Mouse (Mus musculus): ENCODE measurements around the gene St6galnac3. TPM values are rescaled to one million over a fixed set of nuclear protein-coding genes. Genes with fewer than 3 reads are reported as not detected.

St6galnac3 gene
- polyA plus RNA-seq, 1 experiment from 2014 or later, result 0.07 TPM

DNA sequence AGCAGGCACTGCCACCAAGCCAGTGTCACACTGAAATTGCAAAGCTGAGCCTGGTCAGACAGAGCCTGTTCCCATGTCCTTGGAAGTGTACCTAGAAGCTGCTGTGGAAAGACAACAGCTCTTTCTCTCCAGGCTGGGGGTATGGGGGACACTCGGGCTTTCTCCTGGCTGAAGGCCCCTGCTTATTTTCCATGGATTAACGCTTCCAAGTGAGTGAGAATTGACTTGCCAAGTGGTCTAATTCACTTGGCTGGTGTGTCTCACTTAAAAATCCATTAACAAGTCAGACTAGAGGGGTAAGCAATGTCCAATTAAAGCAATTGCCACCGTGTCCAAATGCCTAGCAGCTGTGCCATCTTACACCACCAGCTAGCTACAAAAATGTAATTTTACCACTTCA is 140.1 kb downstream of the St6galnac3 start:
- Histone ChIP-seq H3K79me2 (ENCODE audit: inconsistent target) (no peaks in the 10 kb centered on the region), H3K27ac (no peak overlapping the region), H3K36me3 (ENCODE audit: inconsistent target) (no peaks in the 10 kb centered on the region), H3K4me3 (ENCODE audit: inconsistent target) (no peak overlapping the region)
- WGBS (ENCODE audit: missing documents), result 84% methylated on average over 3 of the region's 3 CpGs

DNA sequence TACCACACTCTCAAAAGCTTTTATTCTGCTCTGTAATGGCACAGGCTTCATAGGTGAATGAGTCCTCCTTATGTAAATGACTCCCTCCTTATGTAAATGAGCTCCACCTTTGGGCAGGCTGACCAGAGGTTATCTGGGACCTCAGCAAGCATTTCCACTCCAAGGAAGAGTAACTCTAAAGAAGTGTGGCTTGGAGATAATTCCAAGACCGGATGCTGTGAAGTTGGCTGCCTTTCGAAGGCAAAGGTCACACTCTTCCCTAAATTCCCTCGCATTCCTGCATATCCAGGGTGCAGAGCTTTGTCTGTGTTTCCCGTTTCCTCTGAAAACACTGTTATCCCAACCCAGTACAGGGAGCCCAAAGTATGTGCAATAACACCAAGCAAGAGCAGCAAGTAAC is 142.9 kb downstream of the St6galnac3 start:
- Histone ChIP-seq H3K27ac (no peak overlapping the region), H3K79me2 (ENCODE audit: inconsistent target) (no peaks in the 10 kb centered on the region), H3K4me3 (ENCODE audit: inconsistent target) (no peak overlapping the region), H3K36me3 (ENCODE audit: inconsistent target) (no peaks in the 10 kb centered on the region)
- 96% methylated on average over 4 of the region's 4 CpGs for WGBS (ENCODE audit: missing documents)

DNA sequence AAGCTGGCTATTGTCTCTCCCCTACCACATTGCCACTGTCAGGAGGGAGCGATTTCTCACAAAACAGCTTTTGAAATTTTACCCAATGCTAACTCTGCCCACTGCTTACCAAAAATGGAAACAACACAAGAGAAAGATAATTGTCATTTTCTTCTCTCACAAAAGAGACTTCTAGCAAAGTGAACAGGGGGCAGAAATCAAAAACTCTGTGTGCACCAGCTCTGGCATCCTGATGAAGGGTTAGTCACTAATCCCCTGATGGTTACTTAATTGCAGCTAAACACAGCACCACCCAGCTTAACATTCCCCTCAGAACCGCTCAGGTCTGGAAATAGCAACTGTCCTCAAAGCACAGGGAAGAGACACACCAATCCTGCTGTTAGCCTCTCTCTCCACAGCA is 144.3 kb downstream of the St6galnac3 start:
- Histone ChIP-seq H3K27ac (no peak overlapping the region), H3K4me3 (ENCODE audit: inconsistent target) (no peak overlapping the region)
- 95% methylated on average over 2 of the region's 2 CpGs for WGBS (ENCODE audit: missing documents)

DNA sequence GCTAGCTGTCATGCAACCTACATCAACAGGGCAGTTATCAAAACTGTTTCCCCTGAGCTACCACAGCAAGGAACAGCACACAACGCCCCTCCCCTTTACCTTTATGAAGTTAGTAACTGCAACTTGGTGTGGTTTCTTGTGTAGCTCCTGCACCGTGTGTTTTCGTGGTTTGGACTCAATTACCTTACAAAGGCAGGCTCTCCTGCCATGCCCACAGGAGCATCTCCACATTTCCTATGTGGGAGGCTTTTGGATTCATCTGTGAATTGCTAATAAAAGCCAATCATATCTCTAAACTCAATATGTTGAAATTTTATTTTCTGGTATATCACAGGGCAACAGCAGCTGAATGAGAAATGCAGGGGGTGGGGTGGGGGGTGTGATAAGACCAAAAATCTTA is 144.8 kb downstream of the St6galnac3 start:
- Histone ChIP-seq H3K4me3 (ENCODE audit: inconsistent target) (no peak overlapping the region), H3K79me2 (ENCODE audit: inconsistent target) (no peaks in the 10 kb centered on the region), H3K36me3 (ENCODE audit: inconsistent target) (no peaks in the 10 kb centered on the region), H3K27ac (no peak overlapping the region)
- 52% methylated on average over 3 of the region's 3 CpGs for WGBS (ENCODE audit: missing documents)

More for the DNA sequence above, 144.3 kb downstream of the St6galnac3 start:
- Histone ChIP-seq H3K79me2 (ENCODE audit: inconsistent target) (no peaks in the 10 kb centered on the region), H3K36me3 (ENCODE audit: inconsistent target) (no peaks in the 10 kb centered on the region)

DNA sequence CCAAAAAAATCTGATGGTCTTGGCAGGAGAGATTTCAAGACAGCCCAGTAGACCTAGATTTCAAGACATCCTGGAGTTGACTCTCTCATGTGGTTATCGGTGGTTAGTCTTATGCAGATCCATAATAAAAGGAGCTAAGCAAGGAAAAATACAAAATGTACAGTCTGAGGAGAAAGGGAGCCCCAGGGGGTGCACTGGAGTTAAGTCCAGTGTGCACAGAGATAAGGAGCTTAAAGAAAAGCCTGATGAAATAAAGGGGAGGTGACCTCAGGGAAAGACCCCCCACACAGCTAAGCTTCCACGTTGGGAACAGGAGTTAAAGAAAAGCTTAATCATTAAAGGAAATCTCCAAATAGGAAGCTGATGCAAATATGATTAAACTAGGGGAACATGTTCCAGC is 147.7 kb downstream of the St6galnac3 start:
- WGBS (ENCODE audit: missing documents), result 87% methylated on average over 2 of the region's 2 CpGs
- Histone ChIP-seq H3K4me3 (ENCODE audit: inconsistent target) (no peak overlapping the region), H3K79me2 (ENCODE audit: inconsistent target) (no peaks in the 10 kb centered on the region), H3K36me3 (ENCODE audit: inconsistent target) (no peaks in the 10 kb centered on the region), H3K27ac (no peak overlapping the region)

DNA sequence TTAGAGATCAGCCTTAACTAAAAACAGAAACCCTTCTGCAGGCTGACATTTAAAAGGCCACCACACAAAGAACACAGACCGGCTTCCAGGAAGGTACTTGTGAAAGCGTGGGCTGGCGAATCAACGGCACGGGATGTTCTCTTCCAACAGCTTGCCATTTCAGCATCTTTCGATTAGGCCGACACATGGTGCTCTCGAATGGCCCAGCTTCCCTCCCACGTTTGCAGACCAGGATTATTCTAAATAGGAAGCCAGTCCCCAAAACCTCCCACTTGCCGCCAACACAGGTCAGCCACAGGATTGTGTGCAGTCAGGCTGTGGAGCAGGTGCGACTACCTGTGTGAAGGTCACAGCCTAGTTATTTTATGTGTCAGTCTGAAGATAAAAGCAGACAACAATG is 153.8 kb downstream of the St6galnac3 start:
- no peak overlapping the region for H3K27ac ChIP-seq
- WGBS (ENCODE audit: missing documents), result 91% methylated on average over 11 of the region's 11 CpGs
- no peaks in the 10 kb centered on the region for H3K79me2 ChIP-seq (ENCODE audit: inconsistent target)
- no peak overlapping the region for H3K4me3 ChIP-seq (ENCODE audit: inconsistent target)
- H3K36me3 ChIP-seq (ENCODE audit: inconsistent target), result no peaks in the 10 kb centered on the region

DNA sequence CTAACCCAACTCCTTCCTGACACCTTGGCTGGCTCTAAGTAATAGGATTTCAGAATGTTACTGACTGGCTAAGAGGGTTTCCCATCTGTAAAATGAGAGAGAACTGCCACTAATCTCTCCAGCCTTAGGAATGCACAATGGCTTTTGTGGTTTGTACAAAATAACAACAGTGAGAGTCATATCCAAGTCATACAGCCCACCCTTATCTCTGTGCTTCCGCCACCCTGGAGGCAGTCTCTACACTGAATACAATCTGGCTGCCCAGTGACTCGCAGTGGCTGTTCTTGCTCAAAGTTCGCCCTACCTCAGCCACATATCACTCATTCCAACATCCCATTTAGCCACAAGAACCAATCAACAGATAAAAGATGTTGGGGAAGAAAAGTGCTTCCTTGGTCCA is 156.2 kb downstream of the St6galnac3 start:
- Histone ChIP-seq H3K36me3 (ENCODE audit: inconsistent target) (no peaks in the 10 kb centered on the region), H3K79me2 (ENCODE audit: inconsistent target) (no peaks in the 10 kb centered on the region), H3K4me3 (ENCODE audit: inconsistent target) (no peak overlapping the region), H3K27ac (no peak overlapping the region)
- 96% methylated on average over 3 of the region's 3 CpGs for WGBS (ENCODE audit: missing documents)

DNA sequence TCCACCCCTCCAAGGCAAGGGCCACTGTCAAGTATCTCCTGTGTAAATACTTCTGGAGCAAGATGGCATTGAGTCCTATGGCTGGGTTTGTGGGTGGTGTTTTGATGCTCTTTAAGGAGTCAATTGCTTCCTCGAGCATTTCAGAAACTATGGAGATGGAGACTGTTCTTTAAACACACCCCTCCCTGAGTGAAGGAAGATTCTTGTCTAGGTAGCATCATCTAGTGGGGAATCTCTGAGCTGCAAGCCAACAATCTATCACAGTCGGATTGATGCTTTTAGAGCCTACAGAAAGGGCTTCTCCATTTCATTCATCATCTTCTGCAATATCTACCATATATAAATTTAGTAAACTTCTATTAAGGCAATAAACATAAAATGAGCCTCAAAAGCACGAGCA is 157.1 kb downstream of the St6galnac3 start:
- no peaks in the 10 kb centered on the region for H3K79me2 ChIP-seq (ENCODE audit: inconsistent target)
- H3K4me3 ChIP-seq (ENCODE audit: inconsistent target), result no peak overlapping the region
- no peaks in the 10 kb centered on the region for H3K36me3 ChIP-seq (ENCODE audit: inconsistent target)
- no peak overlapping the region for H3K27ac ChIP-seq
- 85% methylated on average over 2 of the region's 3 CpGs for WGBS (ENCODE audit: missing documents)

DNA sequence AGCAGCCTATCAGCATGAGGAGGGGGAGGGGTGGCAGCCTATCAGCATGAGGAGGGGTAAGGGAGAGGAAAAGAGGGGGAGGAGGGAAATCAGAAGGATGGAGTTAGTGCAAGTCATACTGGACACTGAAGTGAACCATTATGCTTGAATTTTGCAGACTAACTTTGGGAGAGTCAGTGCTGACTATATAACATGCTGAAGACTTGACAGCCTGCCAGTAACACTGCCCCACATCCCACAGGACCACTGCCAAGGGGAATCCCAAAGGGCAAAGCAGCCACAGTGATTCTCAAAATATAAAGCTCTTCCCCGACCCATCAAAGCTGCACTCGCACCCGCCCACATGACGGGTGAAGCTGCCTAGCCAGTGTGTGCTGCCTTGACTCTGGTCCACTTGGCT is 157.5 kb downstream of the St6galnac3 start:
- Histone ChIP-seq H3K36me3 (ENCODE audit: inconsistent target) (no peaks in the 10 kb centered on the region), H3K27ac (no peak overlapping the region), H3K79me2 (ENCODE audit: inconsistent target) (no peaks in the 10 kb centered on the region), H3K4me3 (ENCODE audit: inconsistent target) (no peak overlapping the region)
- 89% methylated on average over 4 of the region's 4 CpGs for WGBS (ENCODE audit: missing documents)

DNA sequence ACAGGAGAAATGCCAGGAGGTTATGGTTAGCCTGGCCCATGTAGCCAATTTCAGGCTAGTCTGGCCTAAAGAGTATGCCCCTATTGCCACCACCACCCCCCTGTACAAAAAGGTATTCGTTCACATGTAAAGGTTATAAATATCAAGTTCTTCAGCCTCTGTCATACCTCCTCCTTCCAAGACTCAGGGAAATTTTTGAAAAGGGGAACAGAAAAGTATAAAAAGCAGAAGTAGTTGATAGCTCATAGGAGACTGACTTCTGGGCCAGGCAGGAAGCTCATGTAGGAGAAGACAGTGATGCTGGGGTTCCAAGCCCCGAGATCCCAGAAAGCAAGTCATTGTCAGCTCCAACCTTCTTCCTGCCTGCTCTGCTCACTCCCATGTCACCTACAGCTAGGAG is 158.9 kb downstream of the St6galnac3 start:
- H3K27ac ChIP-seq, result no peak overlapping the region
- no peak overlapping the region for H3K4me3 ChIP-seq (ENCODE audit: inconsistent target)
- WGBS (ENCODE audit: missing documents), result 6% methylated on average over 2 of the region's 2 CpGs
- no peaks in the 10 kb centered on the region for H3K36me3 ChIP-seq (ENCODE audit: inconsistent target)
- no peaks in the 10 kb centered on the region for H3K79me2 ChIP-seq (ENCODE audit: inconsistent target)

DNA sequence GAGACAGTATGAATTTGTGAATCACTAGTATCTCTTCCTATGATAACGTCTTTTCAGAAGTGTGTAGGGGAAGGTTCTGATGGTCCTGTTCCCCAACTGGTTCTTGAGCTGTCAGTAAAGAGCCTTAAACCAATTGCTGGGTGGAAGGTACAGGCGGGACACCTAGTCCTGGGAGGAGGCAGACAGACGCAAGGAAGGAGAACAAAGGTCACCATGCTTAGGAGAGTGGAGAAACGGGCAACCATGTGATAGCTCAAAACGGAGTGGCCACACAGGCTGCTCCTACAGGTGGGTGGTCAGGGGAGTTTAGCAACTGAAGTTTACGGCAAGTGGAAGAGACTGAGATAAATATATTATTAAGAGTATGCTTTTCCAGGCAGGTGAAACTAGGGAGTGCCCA is 164.1 kb downstream of the St6galnac3 start:
- H3K36me3 ChIP-seq (ENCODE audit: inconsistent target), result no peaks in the 10 kb centered on the region
- H3K79me2 ChIP-seq (ENCODE audit: inconsistent target), result no peaks in the 10 kb centered on the region
- 96% methylated on average over 6 of the region's 6 CpGs for WGBS (ENCODE audit: missing documents)
- H3K27ac ChIP-seq, result no peak overlapping the region
- H3K4me3 ChIP-seq (ENCODE audit: inconsistent target), result no peak overlapping the region

DNA sequence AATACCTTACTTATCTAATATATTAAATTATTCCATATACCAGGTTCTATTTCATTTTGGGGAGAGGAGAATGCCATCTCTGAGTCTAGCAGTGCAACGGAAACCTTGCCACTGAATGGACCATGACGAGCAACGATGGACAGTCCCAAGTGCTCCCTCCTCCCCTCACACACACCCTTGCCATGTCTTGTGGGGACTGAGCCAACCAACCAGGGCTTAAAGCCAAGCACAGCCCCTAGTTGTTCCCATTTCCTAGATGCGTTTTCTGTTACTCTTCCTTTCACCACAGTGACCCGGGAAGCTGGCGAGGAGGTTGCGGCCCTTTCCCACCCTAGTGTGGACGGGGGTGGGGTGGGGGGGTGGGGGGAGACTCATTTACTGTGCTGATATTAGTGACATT is 165.4 kb downstream of the St6galnac3 start:
- 90% methylated on average over 8 of the region's 8 CpGs for WGBS (ENCODE audit: missing documents)

DNA sequence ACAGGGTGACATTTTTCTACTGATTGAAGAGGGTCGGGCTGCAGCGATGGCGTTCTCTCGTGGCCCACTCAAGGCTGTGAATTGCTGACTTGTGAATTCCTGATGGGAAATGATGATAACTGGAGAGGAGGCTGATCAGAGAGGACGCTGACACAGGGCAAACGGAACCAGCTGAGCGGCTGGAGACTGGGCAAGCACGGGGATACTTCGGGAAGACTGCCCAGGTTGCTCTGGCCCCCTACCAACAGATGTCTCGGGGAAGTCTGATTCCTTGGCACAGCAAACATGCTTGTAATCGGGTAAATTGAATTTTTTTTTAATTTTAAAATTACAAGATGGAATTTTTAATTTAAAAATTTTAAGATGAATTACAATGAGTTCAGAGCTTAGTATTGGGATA is 168.4 kb downstream of the St6galnac3 start:
- Histone ChIP-seq H3K36me3 (ENCODE audit: inconsistent target) (no peaks in the 10 kb centered on the region), H3K27ac (no peak overlapping the region), H3K4me3 (ENCODE audit: inconsistent target) (no peak overlapping the region), H3K79me2 (ENCODE audit: inconsistent target) (no peaks in the 10 kb centered on the region)
- 93% methylated on average over 11 of the region's 11 CpGs for whole genome bisulfite sequencing (ENCODE audit: missing documents)

More for the DNA sequence above, 165.4 kb downstream of the St6galnac3 start:
- H3K79me2 ChIP-seq (ENCODE audit: inconsistent target), result no peaks in the 10 kb centered on the region
- H3K4me3 ChIP-seq (ENCODE audit: inconsistent target), result no peak overlapping the region
- no peak overlapping the region for H3K27ac ChIP-seq
- no peaks in the 10 kb centered on the region for H3K36me3 ChIP-seq (ENCODE audit: inconsistent target)

DNA sequence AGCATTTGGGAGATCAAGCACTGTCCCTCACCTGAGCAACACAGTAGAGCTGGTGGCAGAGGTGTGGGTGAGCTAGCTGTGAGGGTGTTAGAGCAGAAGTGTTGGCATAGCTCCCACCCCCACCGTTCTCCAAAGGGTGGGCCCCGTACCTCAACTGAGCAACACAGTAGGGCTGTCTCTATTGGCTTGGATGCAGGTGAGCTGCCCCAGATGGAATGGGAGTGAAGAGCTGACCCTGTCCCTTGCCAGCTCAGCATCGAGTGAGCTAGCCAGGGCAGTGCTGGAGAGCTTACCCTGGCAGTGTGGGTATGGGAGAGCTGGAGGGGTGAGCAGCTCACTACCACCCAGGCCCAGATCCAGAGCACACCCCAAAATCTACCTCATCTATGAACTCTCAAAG is 171.3 kb downstream of the St6galnac3 start:
- Histone ChIP-seq H3K27ac (no peak overlapping the region), H3K4me3 (ENCODE audit: inconsistent target) (no peak overlapping the region), H3K36me3 (ENCODE audit: inconsistent target) (no peaks in the 10 kb centered on the region), H3K79me2 (ENCODE audit: inconsistent target) (no peaks in the 10 kb centered on the region)
- 90% methylated on average over 3 of the region's 3 CpGs for WGBS (ENCODE audit: missing documents)

DNA sequence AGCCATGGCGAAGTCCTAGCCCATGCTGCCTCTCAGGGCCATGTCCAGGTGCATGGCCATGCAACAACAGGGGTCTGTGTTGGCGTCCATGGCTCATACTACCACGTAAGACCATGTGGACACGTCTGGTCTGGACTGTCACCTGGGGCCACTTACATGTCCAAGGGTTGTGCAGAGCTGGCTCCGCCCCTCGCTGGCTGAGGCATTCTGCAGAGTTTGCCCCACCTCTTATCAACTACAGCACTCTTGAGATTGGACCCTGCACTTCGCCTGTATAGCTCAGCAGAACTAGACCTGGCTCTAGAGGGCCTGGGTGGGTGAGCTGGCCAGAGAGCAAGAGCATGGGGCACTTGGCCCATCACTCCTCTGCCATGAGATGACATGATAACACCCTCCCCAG is 171.7 kb downstream of the St6galnac3 start:
- Histone ChIP-seq H3K4me3 (ENCODE audit: inconsistent target) (no peak overlapping the region), H3K36me3 (ENCODE audit: inconsistent target) (no peaks in the 10 kb centered on the region), H3K27ac (no peak overlapping the region), H3K79me2 (ENCODE audit: inconsistent target) (no peaks in the 10 kb centered on the region)
- WGBS (ENCODE audit: missing documents), result 87% methylated on average over 7 of the region's 7 CpGs

DNA sequence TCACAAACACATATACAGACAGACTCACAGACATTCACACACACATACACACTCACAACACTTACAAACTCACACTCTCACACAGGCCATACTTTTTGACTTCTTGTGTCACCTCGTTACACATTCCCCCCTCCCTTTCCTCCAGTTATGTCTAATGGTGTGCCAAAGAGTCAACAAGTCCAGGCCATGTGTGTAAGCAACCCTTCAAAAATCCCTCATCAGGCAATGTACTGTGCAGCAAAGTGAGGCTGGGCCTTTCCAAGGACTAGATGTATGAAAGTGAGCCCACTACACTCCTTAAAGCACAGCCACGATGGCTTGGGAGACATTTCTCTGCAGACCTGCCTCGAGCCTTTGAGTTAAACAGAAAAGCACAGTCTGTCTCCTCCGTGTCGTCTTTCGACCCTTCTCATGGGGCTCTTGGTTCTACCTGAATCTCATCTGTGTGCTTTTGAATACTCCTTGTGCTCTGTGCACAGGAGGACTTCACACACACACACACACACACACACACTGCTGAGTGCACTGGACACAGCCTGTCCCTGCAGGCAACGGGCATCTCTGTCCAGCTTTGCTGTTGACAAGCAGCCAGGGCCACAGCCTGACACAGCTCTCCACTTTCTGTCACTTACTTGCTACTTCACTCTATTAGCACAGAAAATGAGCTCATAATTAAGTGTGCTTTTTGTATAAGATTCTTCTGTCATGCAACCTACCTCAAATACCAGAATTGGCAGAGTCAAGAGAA is 177.9 kb downstream of the St6galnac3 start:
- no peaks in the 10 kb centered on the region for H3K36me3 ChIP-seq (ENCODE audit: inconsistent target)
- 90% methylated on average over 7 of the region's 7 CpGs for WGBS (ENCODE audit: missing documents)
- H3K4me3 ChIP-seq (ENCODE audit: inconsistent target), result no peak overlapping the region
- no peaks in the 10 kb centered on the region for H3K79me2 ChIP-seq (ENCODE audit: inconsistent target)
- no peak overlapping the region for H3K27ac ChIP-seq

Measured in macrophage (primary cell).